Mouse (Mus musculus) megakaryocyte, embryonic 14.5 days (primary cell): ENCODE data around the gene Atr.

ENCODE experiments used
- FLI1 ChIP-seq: IDR thresholded peaks from 2 replicates; pipeline ENCODE4 v1.6.1; 2012; ENCODE audit warnings: low read length, inconsistent platforms, mixed read lengths
- GATA1 ChIP-seq: IDR thresholded peaks from 3 replicates; pipeline ENCODE4 v1.6.1; 2012; ENCODE audit warnings: mixed read lengths, low read length, inconsistent platforms, borderline replicate concordance

DNA sequence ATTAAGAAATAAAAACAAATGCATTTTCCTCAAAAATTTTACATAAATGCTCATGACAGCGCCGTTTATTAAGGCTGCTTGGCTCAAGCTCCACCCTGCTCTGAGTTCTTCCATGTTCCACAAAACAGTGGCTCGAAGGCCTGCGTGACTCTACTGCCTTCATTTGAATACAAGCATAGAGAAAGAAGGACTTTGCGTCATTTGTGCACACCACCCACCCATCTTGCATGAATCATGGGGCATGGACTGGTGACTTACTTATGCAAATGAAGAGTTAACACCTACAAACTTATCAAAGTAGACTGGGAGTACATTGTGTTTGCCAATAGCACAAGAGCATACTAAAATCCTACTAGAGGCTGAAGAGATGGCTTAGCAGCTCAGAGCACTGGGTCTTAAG, 29.8 kb upstream of the Atr start:
- TF ChIP-seq FLI1 (no peak), GATA1 (no peak)
